Mouse (Mus musculus) thymus, postnatal 0 days (tissue): Measurements from ENCODE around the gene Tsc22d4. TPM values are rescaled to one million over a fixed set of nuclear protein-coding genes. Genes with fewer than 3 reads are reported as not detected.

ENCODE experiments used
- DNase-seq: peaks from one replicate; pipeline ENCODE4 v3.0.0-alpha.2; 2015; ENCODE audit warnings: low spot score
- polyA plus RNA-seq: library from polyadenylated mRNA; unstranded; fragments of >200 nt; fragmentation: Nextera tagmentation; extraction: Ambion mirVana; gene quantifications from 2 replicates; pipeline ENCODE4 v1.2.1, GENCODE M21; 2015

The Tsc22d4 gene
- polyA plus RNA-seq, 1 experiment from 2014 or later: 419 TPM

- DNase-seq: no peak
Observed at GRCm38 (mm10) chr5:137788171-137788570, 42.6 kb downstream of the Tsc22d4 start.

GRCm38 (mm10) chr5:137788946-137789531 is 43.5 kb downstream of the Tsc22d4 start:
- DNase-seq: no peak

- DNase-seq: no peak
Observed at GRCm38 (mm10) chr5:137791553-137791952, 46.0 kb downstream of the Tsc22d4 start.

GRCm38 (mm10) chr5:137796606-137797005 is 51.1 kb downstream of the Tsc22d4 start:
- DNase-seq: no peak

GRCm38 (mm10) chr5:137800917-137801316 is 55.4 kb downstream of the Tsc22d4 start:
- DNase-seq: no peak

GRCm38 (mm10) chr5:137806158-137806557 is 60.6 kb downstream of the Tsc22d4 start:
- no peak for DNase-seq

GRCm38 (mm10) chr5:137808316-137808715 is 62.8 kb downstream of the Tsc22d4 start:
- DNase-seq: no peak

GRCm38 (mm10) chr5:137817466-137818222 is 72.1 kb downstream of the Tsc22d4 start:
- no peak for DNase-seq

Other genes starting within 250 kb of the Tsc22d4 start
- 84.6 and 90.0 TPM in 2 replicates for gene Pop7, start 243.2 kb upstream of the Tsc22d4 start, polyA plus RNA-seq
- 10.5 and 15.9 TPM in 2 replicates for gene Gigyf1, start 227.2 kb upstream of the Tsc22d4 start, polyA plus RNA-seq
- gene Epo, start 212.5 kb upstream of the Tsc22d4 start, polyA plus RNA-seq: not detected in 2 replicates
- 425 and 451 TPM in 2 replicates for gene Gnb2, start 212.2 kb upstream of the Tsc22d4 start, polyA plus RNA-seq
- 0.14 TPM in 1 of 2 replicates, not detected in the other for gene Actl6b, start 192.2 kb upstream of the Tsc22d4 start, polyA plus RNA-seq
- 0.98 and 1.2 TPM in 2 replicates for gene Tfr2, start 175.9 kb upstream of the Tsc22d4 start, polyA plus RNA-seq
- gene Mospd3, start 144.7 kb upstream of the Tsc22d4 start, polyA plus RNA-seq: 53.3 and 58.5 TPM in 2 replicates
- gene Pcolce, start 131.9 kb upstream of the Tsc22d4 start, polyA plus RNA-seq: 18.6 and 21.1 TPM in 2 replicates
- gene Fbxo24, start 116.7 kb upstream of the Tsc22d4 start, polyA plus RNA-seq: 0.05 and 0.14 TPM in 2 replicates
- 201 and 205 TPM in 2 replicates for gene Lrch4, start 116.6 kb upstream of the Tsc22d4 start, polyA plus RNA-seq
- 16.7 and 20.8 TPM in 2 replicates for gene Gm20605, start 116.6 kb upstream of the Tsc22d4 start, polyA plus RNA-seq
- gene Sap25, start 104.4 kb upstream of the Tsc22d4 start, polyA plus RNA-seq: 30.0 and 32.9 TPM in 2 replicates
- 0.09 TPM in 1 of 2 replicates, not detected in the other for gene Irs3, start 100.0 kb upstream of the Tsc22d4 start, polyA plus RNA-seq
- 109 and 142 TPM in 2 replicates for gene Agfg2, start 61.0 kb upstream of the Tsc22d4 start, polyA plus RNA-seq
- gene Nyap1, start 4.1 kb upstream of the Tsc22d4 start, polyA plus RNA-seq: 7.2 and 8.8 TPM in 2 replicates
- 69.4 and 69.6 TPM in 2 replicates for gene Ppp1r35, start 33.1 kb downstream of the Tsc22d4 start, polyA plus RNA-seq
- 13.1 and 17.2 TPM in 2 replicates for gene Mepce, start 41.9 kb downstream of the Tsc22d4 start, polyA plus RNA-seq
- 17.7 and 18.6 TPM in 2 replicates for gene Zcwpw1, start 42.1 kb downstream of the Tsc22d4 start, polyA plus RNA-seq
- 1.4 and 1.8 TPM in 2 replicates for gene Pilra, start 90.6 kb downstream of the Tsc22d4 start, polyA plus RNA-seq
- 2.0 and 2.8 TPM in 2 replicates for gene Pilrb1, start 112.4 kb downstream of the Tsc22d4 start, polyA plus RNA-seq
- 1.6 and 1.8 TPM in 2 replicates for gene Pilrb2, start 126.1 kb downstream of the Tsc22d4 start, polyA plus RNA-seq
- 0.22 and 0.26 TPM in 2 replicates for gene Cyp3a13, start 175.9 kb downstream of the Tsc22d4 start, polyA plus RNA-seq
- gene Gjc3, start 217.4 kb downstream of the Tsc22d4 start, polyA plus RNA-seq: not detected in 2 replicates
- gene Azgp1, start 235.8 kb downstream of the Tsc22d4 start, polyA plus RNA-seq: 0.15 and 0.27 TPM in 2 replicates